Mouse (Mus musculus) G1E-ER4 (cell line): ENCODE measurements around the gene Gpt2. TPM values are rescaled to one million over a fixed set of nuclear protein-coding genes. Genes with fewer than 3 reads are reported as not detected.

Experiments
- GATA1 ChIP-seq: IDR thresholded peaks from one replicate; pipeline ENCODE4 v1.8.0; 2012; ENCODE audit warnings: low read length, inconsistent platforms
- polyA plus RNA-seq: library from polyadenylated mRNA; stranded (reverse); fragments of >175 nt; gene quantifications from 2 replicates; pipeline ENCODE4 v1.2.3, GENCODE M21; 2012

The Gpt2 gene
- polyA plus RNA-seq, 1 experiment, result not detected

DNA sequence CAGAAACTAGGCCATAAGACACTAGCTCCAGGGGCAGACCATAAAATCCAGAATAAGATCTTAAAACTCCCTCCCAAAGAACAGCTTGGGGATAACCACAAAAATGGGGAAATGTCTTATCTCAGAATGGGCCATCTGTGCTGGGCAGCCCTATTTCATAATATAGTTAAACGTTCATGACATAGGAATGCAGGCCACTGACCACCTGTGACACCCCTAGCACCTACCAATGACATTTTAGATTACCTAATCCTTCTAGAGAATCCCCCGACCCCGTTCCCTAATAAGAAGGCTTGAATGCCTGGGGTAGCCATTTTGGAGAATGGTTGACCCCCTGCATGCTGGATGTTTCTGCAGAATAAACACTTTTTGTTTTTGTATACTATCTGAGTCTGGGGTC is 17.5 kb upstream of the Gpt2 start:
- TF ChIP-seq GATA1, result no peak

DNA sequence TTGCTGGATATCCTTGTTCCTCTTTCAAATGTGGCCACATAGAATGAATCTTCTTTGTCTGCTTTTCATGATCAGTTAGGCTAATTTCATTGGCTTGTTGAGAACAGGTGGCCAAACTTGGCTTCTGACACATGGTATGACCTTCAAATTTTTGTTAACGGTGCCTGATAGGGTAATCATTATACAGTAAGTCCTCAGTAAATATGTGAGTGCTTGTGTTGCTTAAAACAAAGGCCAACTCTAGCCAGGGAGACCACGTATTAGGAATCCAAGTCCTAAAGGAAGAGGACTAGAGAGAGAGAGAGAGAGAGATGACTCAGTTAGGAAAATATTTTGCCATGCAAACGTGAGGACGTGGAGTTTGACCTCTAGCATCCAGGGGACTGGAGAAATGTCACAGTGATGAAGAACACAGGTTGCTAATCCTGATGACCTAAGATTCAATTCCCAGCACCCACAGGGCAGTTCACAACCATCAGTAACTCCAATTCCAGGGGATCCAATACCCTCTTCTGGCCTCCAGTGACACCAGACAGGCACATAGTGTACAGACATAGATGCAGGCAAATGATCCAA is 15.3 kb upstream of the Gpt2 start:
- TF ChIP-seq GATA1, result no peak

DNA sequence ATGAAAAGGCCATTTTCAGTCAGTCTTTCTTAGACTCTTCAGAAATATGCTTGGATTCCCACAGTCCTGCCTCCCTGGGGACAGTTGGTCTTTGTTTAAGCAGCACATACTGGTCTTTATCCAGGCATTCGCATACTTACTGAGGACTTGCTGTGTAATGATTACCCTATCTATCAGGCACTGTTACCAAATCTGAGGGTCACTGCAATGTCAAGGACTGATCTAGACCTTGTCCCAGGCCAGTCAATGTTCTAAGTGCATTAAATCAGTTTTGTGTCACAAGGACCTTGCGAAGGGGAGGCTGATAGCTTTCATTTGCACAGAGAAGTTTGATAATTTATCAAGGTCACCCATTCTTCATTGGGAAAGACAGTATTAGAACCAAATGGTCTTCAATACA is 14.0 kb upstream of the Gpt2 start:
- no peak for TF ChIP-seq GATA1

DNA sequence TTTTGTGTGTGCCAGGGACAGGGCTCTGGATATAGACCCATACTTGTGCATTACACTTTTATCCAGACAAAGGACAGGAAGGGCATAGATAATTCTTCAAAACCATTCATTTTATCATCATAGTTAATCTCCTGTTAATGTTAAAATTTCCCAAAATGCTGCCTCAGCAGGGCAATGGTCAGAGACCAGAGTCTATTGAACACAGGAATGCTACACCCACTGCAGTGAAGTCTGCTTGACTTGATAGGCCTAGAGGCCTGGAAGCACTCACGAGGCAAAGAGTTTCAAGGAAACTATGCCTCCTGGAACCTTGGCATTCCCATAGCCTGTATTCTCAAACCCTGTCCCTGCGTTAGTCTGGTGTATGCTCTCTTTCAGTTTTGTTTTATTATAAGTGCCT is 12.7 kb upstream of the Gpt2 start:
- TF ChIP-seq GATA1, result no peak

DNA sequence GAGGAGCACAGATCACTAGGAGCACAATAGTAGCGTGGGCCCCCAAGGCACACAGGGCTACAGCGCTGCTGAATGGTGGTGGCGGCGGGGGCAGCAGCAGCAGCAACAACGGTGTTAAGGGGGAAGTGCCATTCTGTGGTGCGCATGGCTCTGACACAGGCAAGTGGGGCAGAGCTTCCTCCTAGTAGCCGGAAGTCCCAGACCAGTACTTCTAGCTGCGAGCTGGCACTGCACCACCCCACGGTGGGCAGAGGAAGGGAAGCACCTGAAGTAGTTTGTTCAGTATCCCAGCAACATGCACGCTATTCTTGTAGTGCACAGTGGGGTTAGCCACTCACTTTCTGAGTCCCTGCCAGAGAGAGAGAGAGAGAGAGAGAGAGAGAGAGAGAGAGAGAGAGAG is 10.5 kb upstream of the Gpt2 start:
- no peak for TF ChIP-seq GATA1

DNA sequence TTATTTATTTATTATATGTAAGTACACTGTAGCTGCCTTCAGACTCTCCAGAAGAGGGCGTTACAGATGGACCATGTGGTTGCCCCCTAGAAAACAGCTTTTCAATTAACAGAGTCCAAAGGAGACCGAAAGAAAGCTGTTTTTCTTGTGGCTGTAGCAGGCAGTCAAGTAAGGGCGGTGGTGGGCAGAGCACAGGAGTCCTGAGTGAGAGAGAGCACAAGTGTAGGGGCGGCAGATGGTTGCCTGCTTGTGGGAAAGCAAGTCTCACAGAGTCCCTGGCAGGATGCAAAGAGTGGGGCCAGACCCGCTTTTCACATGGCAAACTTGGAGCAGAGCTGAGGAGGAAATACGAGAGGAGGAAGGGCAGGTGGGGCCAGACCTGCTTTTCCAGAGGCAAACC is 9.9 kb upstream of the Gpt2 start:
- no peak for TF ChIP-seq GATA1

DNA sequence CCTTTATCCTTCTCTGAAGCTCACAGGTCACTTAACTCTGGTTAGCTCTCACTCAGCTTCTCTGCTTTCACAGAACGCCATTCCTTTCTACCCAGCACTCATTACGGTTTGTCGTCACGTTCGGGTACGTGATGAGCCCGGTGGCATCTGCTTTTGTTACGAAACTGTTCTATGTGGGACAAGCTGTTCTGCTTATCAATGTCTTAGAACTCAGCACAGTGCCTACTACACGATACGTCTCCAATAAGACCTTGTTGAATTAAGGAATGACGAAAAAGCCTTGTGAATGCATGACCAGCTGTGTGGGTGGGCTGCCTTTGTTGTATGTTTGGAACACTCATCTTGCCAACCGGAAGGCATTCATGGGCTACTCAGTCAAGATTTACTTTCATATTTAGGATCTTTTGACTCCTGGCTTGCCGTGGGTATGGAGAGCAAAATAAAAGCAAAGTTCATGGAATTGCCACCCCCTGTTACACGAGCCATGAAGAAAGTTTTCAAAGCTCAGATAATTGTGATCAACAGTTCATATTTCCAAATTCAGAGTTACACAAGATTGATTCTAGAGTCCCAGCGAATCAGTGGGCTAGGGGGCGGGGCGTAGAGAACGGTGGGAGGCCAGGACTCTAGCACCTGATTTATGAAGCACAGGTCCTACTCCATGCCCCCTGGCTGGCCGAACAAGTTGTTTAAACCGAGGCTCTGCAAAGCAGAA is 4.3 kb upstream of the Gpt2 start:
- no peak for TF ChIP-seq GATA1

DNA sequence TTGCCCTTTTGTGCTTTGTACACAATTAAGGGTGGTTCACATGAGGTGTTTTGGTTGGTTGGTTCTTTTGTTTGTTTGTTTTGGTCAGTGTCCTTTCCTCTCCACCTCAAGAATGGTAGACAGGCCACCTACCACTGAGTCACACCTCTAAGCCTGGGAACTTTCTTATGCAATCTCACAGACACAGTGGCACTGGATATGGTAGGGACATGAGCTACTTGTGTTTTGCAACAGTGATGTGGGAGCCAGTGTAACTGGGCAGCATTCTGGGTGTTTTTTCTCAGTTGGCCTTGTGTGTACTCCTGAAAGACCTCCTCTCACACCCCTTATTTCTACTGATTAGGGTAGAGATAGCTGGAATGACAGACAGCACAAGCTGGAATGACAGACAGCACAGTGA is 3.7 kb upstream of the Gpt2 start:
- TF ChIP-seq GATA1, result no peak

DNA sequence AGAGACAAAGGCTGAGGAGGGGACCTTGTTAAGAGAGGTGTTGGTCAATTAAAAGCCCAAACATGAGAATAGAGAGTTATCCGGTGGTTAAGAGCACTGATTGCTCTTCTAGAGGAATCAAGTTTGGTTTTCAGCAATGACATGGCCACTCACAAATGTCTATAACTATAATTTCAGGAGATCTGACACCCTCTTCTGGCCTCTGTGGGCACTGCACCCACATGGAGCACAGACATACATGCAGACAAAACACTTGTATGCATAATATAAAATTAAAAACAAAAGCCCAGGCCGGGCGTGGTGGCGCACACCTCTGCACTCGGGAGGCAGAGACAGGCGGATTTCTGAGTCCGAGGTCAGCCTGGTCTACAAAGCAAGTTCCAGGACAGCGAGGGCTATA is 2.8 kb upstream of the Gpt2 start:
- TF ChIP-seq GATA1, result no peak

DNA sequence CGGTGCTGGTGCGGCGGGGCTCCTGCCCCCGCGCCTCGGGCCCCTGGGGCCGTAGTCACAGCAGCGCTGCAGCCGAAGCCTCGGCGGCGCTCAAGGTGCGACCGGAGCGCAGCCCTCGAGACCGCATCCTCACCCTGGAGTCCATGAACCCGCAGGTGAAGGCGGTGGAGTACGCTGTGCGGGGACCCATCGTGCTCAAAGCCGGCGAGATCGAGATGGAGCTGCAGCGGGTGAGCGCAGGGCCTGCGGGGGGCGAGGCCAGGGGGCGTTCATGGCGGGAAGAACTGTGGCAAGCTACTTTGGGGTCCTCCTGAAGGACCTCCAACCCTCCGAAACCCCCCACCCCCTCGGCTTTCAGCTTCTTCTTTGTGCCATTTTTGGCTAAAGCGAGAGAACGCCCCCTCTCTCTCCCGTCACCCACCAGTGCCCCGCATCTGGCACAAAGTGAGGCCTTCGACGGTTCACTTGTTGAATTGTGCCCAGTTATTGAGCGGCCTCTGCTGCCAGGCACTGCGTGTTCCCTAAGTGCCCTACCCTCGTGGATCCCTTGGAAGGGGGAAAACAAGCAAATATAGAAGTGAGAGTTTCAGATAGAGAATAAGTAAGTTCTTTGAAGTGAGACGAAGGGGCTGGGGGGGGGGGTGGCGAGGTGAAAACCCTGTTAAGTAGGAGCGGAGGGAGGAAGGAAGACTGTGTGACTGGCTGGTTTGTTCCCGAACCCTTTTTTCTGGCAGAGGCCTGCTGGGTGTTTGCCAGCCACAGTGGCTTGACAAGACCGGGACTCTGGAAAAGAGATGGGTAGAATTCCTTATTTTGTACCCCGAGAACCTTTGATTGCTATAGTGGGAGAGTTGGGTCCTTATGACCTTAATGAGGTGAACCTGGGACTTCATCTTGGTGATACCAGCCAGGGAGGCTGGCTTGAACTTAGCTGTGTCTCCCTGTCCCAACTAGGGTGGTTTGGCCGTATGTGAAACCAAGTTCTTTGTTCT is 860 bp downstream of the Gpt2 start:
- TF ChIP-seq GATA1, result no peak

DNA sequence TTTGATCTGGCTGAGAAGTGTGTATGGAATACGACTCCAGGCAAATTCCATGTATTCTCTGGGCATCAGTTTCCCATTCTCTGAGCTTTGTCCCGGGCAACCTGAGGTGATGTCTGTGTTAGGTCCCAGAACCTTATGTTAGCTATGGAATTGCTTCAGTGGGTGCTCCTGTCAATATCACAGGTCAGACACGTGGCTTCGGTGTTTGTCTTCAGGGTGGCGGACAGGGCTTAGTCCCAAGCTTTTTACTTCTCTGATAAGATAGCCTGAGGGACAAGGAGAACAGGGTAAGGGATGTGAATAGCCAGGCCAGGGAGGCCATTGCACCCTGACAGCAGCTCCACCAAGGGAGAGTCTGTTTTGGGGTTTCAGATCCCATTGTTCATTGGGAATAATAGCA is 3.7 kb downstream of the Gpt2 start:
- no peak for TF ChIP-seq GATA1

DNA sequence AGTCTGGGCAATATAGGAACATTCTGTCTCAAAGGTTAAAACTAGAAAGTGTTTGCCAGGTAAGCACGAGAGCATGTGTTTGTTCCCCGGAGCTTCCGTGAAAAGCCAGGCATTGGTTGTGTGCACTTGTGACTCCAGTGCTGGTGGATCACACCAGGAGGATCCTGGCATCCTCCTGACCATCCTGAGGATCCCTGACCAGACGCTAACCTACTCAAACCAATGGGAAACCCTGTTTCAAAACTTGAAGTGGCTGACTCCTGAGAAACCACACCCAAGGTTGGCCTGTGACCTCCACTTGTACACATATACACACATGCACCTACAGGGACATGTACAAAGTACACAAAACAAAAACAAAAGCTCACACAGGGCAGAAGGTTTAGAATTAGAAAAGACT is 4.4 kb downstream of the Gpt2 start:
- TF ChIP-seq GATA1, result no peak

DNA sequence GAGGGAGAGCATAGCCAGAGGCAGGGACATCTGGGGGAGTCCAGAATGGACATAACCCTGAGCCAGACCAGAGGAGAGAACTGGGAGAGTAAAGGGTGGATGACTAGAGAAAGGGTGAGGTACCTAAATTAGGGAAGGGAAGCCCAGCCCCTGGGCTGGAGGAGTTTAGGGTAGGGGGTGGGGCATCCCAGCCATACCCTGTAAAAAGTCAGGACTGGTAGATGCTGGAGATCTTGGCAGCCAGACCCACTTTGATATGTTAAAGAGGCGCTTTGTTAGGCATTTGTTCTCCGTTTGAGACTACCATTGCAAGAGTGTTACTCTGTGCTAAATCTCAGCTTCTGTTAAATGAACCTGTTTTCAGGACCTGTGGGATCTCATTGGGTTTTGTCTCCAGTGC is 6.2 kb downstream of the Gpt2 start:
- no peak for TF ChIP-seq GATA1

DNA sequence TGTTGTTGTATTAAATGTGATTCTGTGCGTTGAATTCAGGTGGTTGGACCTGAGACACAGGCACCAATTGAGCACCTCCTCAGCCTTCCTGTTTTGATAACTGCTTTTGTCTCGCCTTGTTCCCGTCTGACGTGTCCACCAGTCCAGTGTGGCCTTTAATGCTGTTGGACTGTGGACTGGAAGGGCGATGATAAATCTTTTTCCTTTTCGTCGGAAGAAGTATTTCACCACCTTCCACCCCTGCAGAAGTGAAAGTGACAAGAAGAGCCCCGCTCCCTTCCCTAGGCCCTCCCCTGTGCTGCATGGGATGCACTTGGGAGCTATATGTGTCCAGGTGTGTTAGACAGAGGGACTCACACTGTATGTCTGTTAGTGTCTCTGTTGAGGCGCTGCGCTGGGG is 8.1 kb downstream of the Gpt2 start:
- no peak for TF ChIP-seq GATA1

DNA sequence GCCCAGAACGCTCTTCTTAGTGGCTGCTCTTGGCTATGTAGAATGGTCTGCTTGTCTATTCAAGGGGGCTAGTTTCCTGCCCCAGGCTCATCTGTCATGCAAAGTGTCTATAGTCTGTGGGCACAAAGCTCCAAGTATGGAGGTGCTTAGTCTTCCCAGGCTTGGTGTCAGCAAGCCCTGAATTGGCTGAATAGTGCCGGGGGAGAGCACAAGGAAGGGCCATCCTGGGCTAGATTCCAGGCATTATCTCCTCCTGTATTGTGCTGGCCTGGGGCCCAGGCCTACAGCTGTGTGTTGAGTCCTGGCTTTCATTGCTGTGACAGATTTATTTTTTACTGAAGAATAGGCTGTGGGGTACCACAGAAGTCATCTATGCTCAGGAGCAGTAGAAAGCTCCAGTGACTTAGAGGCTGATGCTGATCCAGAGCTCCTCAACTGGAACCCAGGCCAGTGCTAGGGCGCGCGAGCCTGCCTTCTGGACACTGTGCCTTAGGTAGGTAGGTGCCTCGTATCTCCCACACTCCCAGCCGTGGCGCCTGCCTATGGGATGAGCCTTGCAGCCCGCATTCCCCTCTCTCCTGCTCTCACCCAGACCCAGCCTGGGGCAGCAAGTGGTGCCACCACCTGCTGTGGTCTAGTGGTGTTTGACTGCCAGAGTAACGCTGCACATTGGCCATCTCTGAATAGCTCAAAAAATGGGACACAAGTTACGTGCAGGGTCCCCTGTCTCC is 8.7 kb downstream of the Gpt2 start:
- TF ChIP-seq GATA1, result no peak

DNA sequence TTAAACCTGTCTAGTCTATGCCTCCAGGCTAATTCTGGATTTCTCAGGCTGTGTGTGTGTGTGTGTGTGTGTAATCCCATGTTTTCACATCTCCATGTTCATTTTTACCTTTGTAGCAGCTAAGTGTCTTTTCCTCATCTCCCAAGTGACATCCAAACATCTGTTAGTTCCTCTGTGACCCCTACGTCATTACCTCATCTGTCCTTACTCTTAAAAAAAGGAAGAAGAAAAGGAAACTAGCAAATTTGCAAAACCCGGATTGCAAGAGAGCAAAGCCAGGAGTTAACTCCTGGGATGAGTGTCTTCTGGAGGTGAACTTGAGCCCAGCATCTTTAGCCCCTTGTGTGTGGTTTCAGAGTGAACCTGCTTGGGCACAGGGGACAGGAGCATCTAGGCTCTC is 10.0 kb downstream of the Gpt2 start:
- no peak for TF ChIP-seq GATA1
